Mouse (Mus musculus) lung, postnatal 36 days (tissue): ENCODE results near the gene Gm17631.
"Not testable (repeated sequence)": the region's sequence is repeated elsewhere in the genome, so short reads cannot be mapped to it uniquely, and the experiment has no call there.

Experiments
- DNase-seq: peaks from one replicate; pipeline ENCODE4 v3.0.0; 2022; ENCODE audit warnings: mixed read lengths

The Gm17631 gene

DNA sequence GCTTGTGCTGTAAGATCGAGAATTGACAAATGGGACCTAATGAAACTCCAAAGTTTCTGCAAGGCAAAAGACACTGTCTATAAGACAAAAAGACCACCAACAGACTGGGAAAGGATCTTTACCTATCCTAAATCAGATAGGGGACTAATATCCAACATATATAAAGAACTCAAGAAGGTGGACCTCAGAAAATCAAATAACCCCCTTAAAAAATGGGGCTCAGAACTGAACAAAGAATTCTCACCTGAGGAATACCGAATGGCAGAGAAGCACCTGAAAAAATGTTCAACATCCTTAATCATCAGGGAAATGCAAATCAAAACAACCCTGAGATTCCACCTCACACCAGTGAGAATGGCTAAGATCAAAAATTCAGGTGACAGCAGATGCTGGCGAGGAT is at the start of gene Gm17631:
Gene Gm17631 (plus strand): TSS at position 301 of the 400 bp plus-strand sequence.
- not testable (repeated sequence) for DNase-seq

DNA sequence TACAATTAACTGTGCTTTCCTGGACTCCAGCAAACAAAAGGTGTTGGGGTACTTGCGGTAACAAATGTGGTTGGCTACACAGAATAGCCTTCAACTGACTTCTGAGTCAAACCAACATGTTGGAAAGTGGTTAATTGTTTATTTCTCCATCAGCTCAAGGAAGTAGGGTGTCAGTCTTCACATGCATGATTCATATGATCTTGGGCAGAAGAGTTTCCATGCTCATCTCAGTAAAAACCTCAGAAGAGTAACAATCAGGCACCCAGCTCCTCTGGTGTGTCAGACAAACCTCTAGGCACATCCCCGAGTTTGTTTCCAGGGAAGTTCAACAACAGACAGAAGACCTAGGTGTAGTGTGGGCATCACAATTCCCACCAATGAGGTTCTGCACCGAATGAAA is 44.7 kb upstream of the Gm17631 start:
- no peak for DNase-seq

DNA sequence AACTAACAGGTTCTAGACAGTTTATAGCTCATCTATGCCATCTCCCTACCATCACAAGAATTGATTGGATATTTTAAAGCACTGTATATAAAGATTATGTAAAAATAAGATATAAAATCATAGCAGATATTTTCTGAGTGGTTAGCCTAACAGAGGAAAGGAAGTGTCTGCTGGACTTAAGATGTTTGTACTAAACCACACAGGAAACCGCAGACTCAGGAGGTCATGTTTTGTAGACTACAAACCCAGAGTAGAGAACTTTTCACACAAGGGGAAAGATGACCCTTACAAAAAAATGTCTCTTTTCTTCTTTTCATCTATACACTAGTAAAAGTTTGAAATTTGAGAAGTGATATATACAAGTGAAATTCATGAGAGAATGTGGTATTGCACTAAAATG is 38.4 kb upstream of the Gm17631 start:
- DNase-seq, result no peak

DNA sequence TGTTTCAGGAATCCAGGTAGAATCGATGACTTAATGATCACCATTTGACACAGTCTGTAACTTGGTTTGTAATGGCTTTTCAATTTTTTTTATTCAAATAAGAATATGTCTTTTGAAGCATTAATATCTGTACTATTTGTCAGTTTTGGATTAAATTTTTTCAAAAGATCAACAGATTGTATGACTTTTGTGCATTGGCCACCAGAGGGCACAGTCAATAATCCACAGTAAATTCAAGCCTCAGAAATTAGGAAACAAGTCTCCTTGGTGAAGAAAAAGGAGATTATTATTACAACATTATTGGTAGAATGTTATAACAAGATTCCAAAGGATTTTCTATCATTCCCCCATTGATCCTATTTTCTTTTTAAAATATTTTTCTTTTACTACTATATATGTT is 36.9 kb upstream of the Gm17631 start:
- DNase-seq, result no peak

DNA sequence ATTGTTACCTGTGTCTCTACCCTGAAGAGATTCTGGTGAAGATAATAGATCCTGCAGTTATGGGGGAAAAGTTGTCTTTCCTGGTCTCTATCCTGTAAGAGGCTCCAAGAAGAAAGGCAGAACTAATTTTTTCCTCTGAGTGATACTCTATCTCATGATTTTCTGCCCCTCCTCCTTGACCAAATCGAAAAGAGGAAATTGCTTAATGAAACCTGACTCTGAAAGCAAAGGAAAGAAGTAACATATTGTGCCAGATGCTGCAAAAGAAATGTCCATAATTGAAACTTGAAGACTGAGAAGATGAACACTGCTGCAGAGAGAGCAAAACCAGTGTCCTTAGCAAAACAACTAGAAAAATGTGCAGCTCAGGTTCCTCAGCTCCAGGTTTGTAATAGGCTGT is 14.1 kb downstream of the Gm17631 start, which contains the start of gene Klra17:
Gene Klra17 (minus strand): TSS at position 124 of the 400 bp plus-strand sequence.
- no peak for DNase-seq

DNA sequence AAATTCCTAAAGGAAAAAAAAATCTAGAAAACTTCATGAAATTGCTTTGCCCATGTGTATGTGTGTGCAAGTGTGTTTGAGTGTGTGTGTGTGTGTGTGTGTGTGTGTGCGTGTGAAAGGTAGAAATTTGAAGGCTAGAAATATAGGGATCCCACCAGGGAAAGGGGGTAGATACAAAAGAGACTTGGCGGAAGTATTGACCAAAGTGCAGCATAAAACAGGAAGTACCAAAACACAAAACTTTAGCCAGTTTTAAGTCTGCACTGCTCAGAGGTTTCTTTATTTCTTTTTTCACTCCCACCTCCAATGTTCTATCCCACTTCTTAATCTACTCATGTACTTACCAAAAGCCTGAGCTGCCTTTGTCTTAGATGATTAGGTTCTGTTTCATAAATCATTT is 20.1 kb downstream of the Gm17631 start:
- DNase-seq, result no peak
